ENCODE assay signal across 13 mouse cellular contexts in the genomic region with DNA sequence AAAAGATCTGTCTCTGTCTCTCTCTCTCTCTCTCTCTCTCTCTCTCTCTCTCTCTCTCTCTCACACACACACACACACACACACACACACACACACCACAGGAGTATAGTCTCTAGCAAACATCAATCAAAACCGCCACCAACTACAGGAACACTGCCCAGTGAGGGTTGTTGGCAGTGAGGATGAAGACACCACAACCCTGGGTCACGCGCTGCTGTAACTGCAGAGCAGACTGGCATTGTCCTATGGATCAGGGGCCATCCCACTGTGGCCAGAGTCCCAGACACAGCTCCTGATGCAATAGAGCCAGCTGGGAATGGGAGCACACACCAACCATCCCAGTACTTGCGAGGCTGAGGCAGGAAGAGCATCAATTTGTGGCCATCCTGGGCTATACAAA.
DNase-seq lines count a peak whose midpoint lies in the region; ATAC-seq and TF ChIP-seq lines count a peak whose summit lies in the region.
"Had no signal": no experiment of that assay in that cellular context is flagged by ENCODE, and none has a peak within 500 bp of the region (broad histone marks: within the 10 kb centered on the region; RNA-seq: fewer than 3 reads in every experiment).

No protein-coding gene starts in this region.

- ATAC-seq in heart, embryonic 11.5 days (replicated peaks; ENCODE audit: insufficient number of reproducible peaks, low FRiP score, low TSS enrichment): no peak
- 0 out of 2 replicates have a peak, but pooled peaks have one; percentile 18 for ATAC-seq in stomach, embryonic 16.5 days (ENCODE audit: insufficient read depth, low FRiP score)
- ATAC-seq in stomach, postnatal 0 days (ENCODE audit: low FRiP score, low TSS enrichment): no peak
- ATAC-seq in cerebellum, adult (ENCODE audit: insufficient number of reproducible peaks, low FRiP score, low TSS enrichment): no peak

- no peak for TF ChIP-seq POLR2A in liver, adult 2 months (IDR thresholded peaks at IDR 0.05; ENCODE audit: extremely low read depth, insufficient read depth, low read length)

- H3K9ac ChIP-seq in heart, embryonic 11.5 days (ENCODE audit: low read depth, low read length): no peak overlapping the region
- H3K9ac ChIP-seq in liver, adult 2 months (ENCODE audit: low read depth, low read length): no peak overlapping the region
- H3K9ac ChIP-seq in stomach, embryonic 16.5 days (ENCODE audit: low read length): no peak overlapping the region
- H3K9ac ChIP-seq in stomach, postnatal 0 days (ENCODE audit: low read length): no peak overlapping the region
- H3K9ac ChIP-seq: limb, embryonic 13.5 days had no signal

- no peaks in the 10 kb centered on the region for H3K36me3 ChIP-seq in heart, embryonic 11.5 days (ENCODE audit: control insufficient read depth, insufficient read depth, low read length)
- H3K36me3 ChIP-seq in liver, adult 2 months (ENCODE audit: control insufficient read depth, insufficient read depth, low read length): no peaks in the 10 kb centered on the region
- H3K36me3 ChIP-seq in stomach, embryonic 16.5 days (ENCODE audit: control insufficient read depth, insufficient read depth, low read length): no peaks in the 10 kb centered on the region
- H3K36me3 ChIP-seq in stomach, postnatal 0 days (ENCODE audit: control insufficient read depth, insufficient read depth, low read length): no peaks in the 10 kb centered on the region
- H3K36me3 ChIP-seq: limb, embryonic 13.5 days had no signal

- no peaks in the 10 kb centered on the region for H3K9me3 ChIP-seq in heart, embryonic 11.5 days (replicated peaks; ENCODE audit: control insufficient read depth, low read length)
- no peaks in the 10 kb centered on the region for H3K9me3 ChIP-seq in stomach, embryonic 16.5 days (replicated peaks; ENCODE audit: control insufficient read depth, low read length)
- no peaks in the 10 kb centered on the region for H3K9me3 ChIP-seq in stomach, postnatal 0 days (ENCODE audit: control insufficient read depth, low read length)
- H3K9me3 ChIP-seq: limb, embryonic 13.5 days had no signal

- H3K79me2 ChIP-seq in liver, adult 2 months (ENCODE audit: control insufficient read depth, insufficient read depth, low read length): no peaks in the 10 kb centered on the region

- WGBS in heart, embryonic 11.5 days (ENCODE audit: insufficient replicate concordance): 85% methylated on average over 4 of the region's 4 CpGs
- WGBS in liver, adult 2 months: 19% methylated on average over 4 of the region's 4 CpGs
- WGBS in stomach, embryonic 16.5 days: 85% methylated on average over 4 of the region's 4 CpGs
- WGBS in stomach, postnatal 0 days: 82% methylated on average over 4 of the region's 4 CpGs

- H3K4me2 ChIP-seq in heart, embryonic 11.5 days: no peak overlapping the region
- no peak overlapping the region for H3K4me2 ChIP-seq in stomach, embryonic 16.5 days (ENCODE audit: low read depth, low read length)
- H3K4me2 ChIP-seq in stomach, postnatal 0 days (replicated peaks; ENCODE audit: low read depth): no peak overlapping the region

- TF ChIP-seq EP300 in stomach, postnatal 0 days (optimal IDR thresholded peaks at IDR 0.05): no peak

- no peaks in the 10 kb centered on the region for H3K27me3 ChIP-seq in heart, embryonic 11.5 days (ENCODE audit: control insufficient read depth, insufficient read depth, low read length)
- H3K27me3 ChIP-seq in liver, adult 2 months (ENCODE audit: control insufficient read depth, insufficient read depth, low read length): peaks cover 2% of the 10 kb centered on the region; the same call in 1 of the 2 replicates
- H3K27me3 ChIP-seq in stomach, embryonic 16.5 days (ENCODE audit: control insufficient read depth, insufficient read depth, low read length): no peaks in the 10 kb centered on the region
- H3K27me3 ChIP-seq in stomach, postnatal 0 days (ENCODE audit: control insufficient read depth, insufficient read depth, low read length): no peaks in the 10 kb centered on the region
- H3K27me3 ChIP-seq: limb, embryonic 13.5 days had no signal

- no peak overlapping the region for H3K4me3 ChIP-seq in heart, embryonic 11.5 days (ENCODE audit: low read depth, low read length)
- no peak overlapping the region for H3K4me3 ChIP-seq in liver, adult 2 months (ENCODE audit: insufficient read depth, low read depth, low read length)
- H3K4me3 ChIP-seq in stomach, embryonic 16.5 days (replicated peaks; ENCODE audit: low read length): no peak overlapping the region
- H3K4me3 ChIP-seq in stomach, postnatal 0 days (ENCODE audit: low read depth, low read length): no peak overlapping the region
- H3K4me3 ChIP-seq: limb, embryonic 13.5 days had no signal

- no peak for TF ChIP-seq CTCF in liver, adult 2 months (IDR thresholded peaks at IDR 0.05; ENCODE audit: low read depth, low read length)
- no peak for TF ChIP-seq CTCF in stomach, postnatal 0 days (IDR thresholded peaks at IDR 0.05; ENCODE audit: low read depth)

- no peak for DNase-seq in heart, adult 9 months (ENCODE audit: low spot score in 2 of 2)
- peak; percentile 23 for DNase-seq in liver, adult 2 months (ENCODE audit: extremely low read depth, low read depth, low spot score)
- DNase-seq in liver: no peak
- no peak for DNase-seq in stomach, postnatal 0 days (ENCODE audit: low spot score)
- DNase-seq in layer of hippocampus, postnatal 25 days (ENCODE audit: extremely low spot score in 1 of 2, low spot score in 1 of 2): no peak
- DNase-seq: cerebellum, adult 9-10 months; gastrocnemius, postnatal 14 days; right cerebral cortex, postnatal 14 days; thymus, postnatal 14 days had no signal

- peak overlapping the region; percentile 82; the same call in 1 of the 2 replicates for H3K27ac ChIP-seq in heart, embryonic 11.5 days (ENCODE audit: low read depth, low read length)
- no peak overlapping the region for H3K27ac ChIP-seq in liver, adult 2 months (replicated peaks; ENCODE audit: insufficient read depth, low read depth, low read length)
- no peak overlapping the region for H3K27ac ChIP-seq in stomach, embryonic 16.5 days (ENCODE audit: low read length)
- no peak overlapping the region for H3K27ac ChIP-seq in stomach, postnatal 0 days (replicated peaks)

- peaks cover 28% of the 10 kb centered on the region for H3K4me1 ChIP-seq in heart, embryonic 11.5 days (ENCODE audit: control insufficient read depth, insufficient read depth, low read length)
- peaks cover 5% of the 10 kb centered on the region; the same call in 1 of the 2 replicates for H3K4me1 ChIP-seq in liver, adult 2 months (ENCODE audit: control insufficient read depth, insufficient read depth, low read length)
- H3K4me1 ChIP-seq in stomach, embryonic 16.5 days (ENCODE audit: control insufficient read depth, insufficient read depth, low read length): 0 out of 2 replicates have a peak, but pooled peaks cover 5% of the 10 kb centered on the region
- peaks cover 4% of the 10 kb centered on the region; the same call in 1 of the 2 replicates for H3K4me1 ChIP-seq in stomach, postnatal 0 days (replicated peaks; ENCODE audit: control insufficient read depth, insufficient read depth)
